Mouse (Mus musculus): ENCODE results near the gene Rab44.

DNA sequence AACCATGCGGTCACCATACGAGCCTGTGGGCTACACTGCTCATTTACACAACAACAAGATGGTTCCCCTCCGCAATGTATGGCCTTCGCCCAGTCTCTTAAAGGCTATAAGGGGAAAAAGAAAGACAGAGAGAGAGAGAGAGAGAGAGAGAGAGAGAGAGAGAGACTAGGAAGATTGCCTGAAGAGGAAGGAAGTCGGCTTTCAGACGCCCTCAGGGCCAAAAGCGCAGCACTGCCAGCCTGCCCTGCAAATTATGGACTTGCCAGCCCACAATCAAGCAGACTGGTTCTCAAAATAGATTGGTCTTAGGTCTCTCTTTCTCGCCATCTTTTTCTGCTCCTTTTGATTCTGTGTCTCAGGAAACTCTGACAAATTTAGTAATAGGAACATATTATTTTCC lies 37.7 kb upstream of the Rab44 start:
- TF ChIP-seq POLR2A (IDR thresholded peaks at IDR 0.05; ENCODE audit: borderline replicate concordance, insufficient read depth, low read length) (no peak), CTCF (IDR thresholded peaks at IDR 0.05; ENCODE audit: borderline replicate concordance, insufficient read depth, low read depth, low read length) (no peak)

Data from cerebellum, adult 2 months (tissue).